ENCODE assay signal across 9 mouse cellular contexts in genomic region chr12:25871001-25871461, GRCm38 (mm10).
DNase-seq lines count a peak whose midpoint lies in the region; TF ChIP-seq lines count a peak whose summit lies in the region.
"Had no signal": no experiment of that assay in that cellular context is flagged by ENCODE, and none has a peak within 500 bp of the region (broad histone marks: within the 10 kb centered on the region; RNA-seq: fewer than 3 reads in every experiment).

No protein-coding gene starts in this region.

- H3K4me3 ChIP-seq in left cerebral cortex, adult 2 months: no peak overlapping the region
- H3K4me3 ChIP-seq: liver, embryonic 15.5 days had no signal

- intact Hi-C loops in left cerebral cortex, adult 2 months (cut with DNase I): loop anchor here (5.0 kb wide), 2 partner anchors 356 to 774 kb away; partner anchors contain the start of gene Id2

- peak overlapping the region; percentile 71 for H3K27ac ChIP-seq in left cerebral cortex, adult 2 months
- H3K27ac ChIP-seq: liver, embryonic 15.5 days had no signal

- TF ChIP-seq CTCF in left cerebral cortex, adult 2 months (IDR thresholded peaks at IDR 0.05): no peak

- peak; percentile 72 to 73 for DNase-seq in cerebellum, postnatal 25 days
- DNase-seq in frontal cortex, postnatal 10 days (ENCODE audit: low spot score in 2 of 2): peak; percentile 43 to 44
- DNase-seq in left cerebral cortex, adult 2 months (ENCODE audit: extremely low spot score in 1 of 2, low spot score in 2 of 2): peak; percentile 41 to 42
- peak; percentile 3 for DNase-seq in retina, postnatal 7 days (ENCODE audit: low read depth, low spot score)
- no peak for DNase-seq in Muller cell, postnatal 12 days (ENCODE audit: inconsistent ontology term)
- no peak for DNase-seq in gastrocnemius, postnatal 25 days
- no peak for DNase-seq in ovary, adult 18-20 months (ENCODE audit: low spot score)
- DNase-seq in kidney, postnatal 10 days: no peak

Comparison
In these comparisons a context has a peak if more than half of its experiments do, and no peak if none do; other contexts are left out.
1. DNase-seq: peak in cerebellum, postnatal 25 days (2 of 2), frontal cortex, postnatal 10 days (2 of 2), left cerebral cortex, adult 2 months (2 of 2) and retina, postnatal 7 days (single experiment); none in Muller cell, postnatal 12 days (single experiment), gastrocnemius, postnatal 25 days (single experiment), ovary, adult 18-20 months (single experiment) and kidney, postnatal 10 days (single experiment).